Mouse (Mus musculus) liver, adult 2 months (tissue): ENCODE data around the gene Ccnq.

Experiments
- CTCF ChIP-seq: fragments of 200-500 bp; IDR thresholded peaks from 2 replicates; pipeline ENCODE4 v1.5.1; 2011; ENCODE audit warnings: low read depth, low read length, control low read depth
- POLR2A ChIP-seq: fragments of 200-500 bp; IDR thresholded peaks from 2 replicates; pipeline ENCODE4 v1.6.1; 2011; ENCODE audit warnings: low read length, control low read depth; ENCODE audit not compliant: insufficient read depth; ENCODE audit errors: extremely low read depth

GRCm38 (mm10) chr11:78782326-78782725 lies 30.8 kb upstream of the Ccnq start:
- TF ChIP-seq CTCF: no peak
- TF ChIP-seq POLR2A: no peak
